Mouse (Mus musculus) heart, embryonic 14.5 days (tissue): ENCODE results near the gene Jund. TPM values are rescaled to one million over a fixed set of nuclear protein-coding genes. Genes with fewer than 3 reads are reported as not detected.
A peak's percentile ranks its signal among the peaks of the same experiment; 100 is the strongest.

Experiments used
- ATAC-seq: fragments of 200-750 bp; cut with Nextera tagmentation; 2 replicates; pipeline ENCODE4 v1.8.0; 2017; ENCODE audit warnings: low read depth, moderate TSS enrichment; ENCODE audit not compliant: insufficient number of reproducible peaks, insufficient read depth, low FRiP score
- H3K27ac ChIP-seq, 2 experiments: fragments of 200-500 bp in 1 of 2; fragments of 300-500 bp in 1 of 2; sonication (generic) in 1 of 2; replicated peaks in 1 of 2; 2 replicates each; pipeline ENCODE4 v1.5.1; 2012 to 2014; ENCODE audit warnings: low read depth in 2 of 2, low read length in 2 of 2, control low read depth in 1 of 2, mild to moderate bottlenecking in 1 of 2, mixed read lengths in 1 of 2; ENCODE audit not compliant: control insufficient read depth in 1 of 2, insufficient read depth in 1 of 2
- H3K27me3 ChIP-seq: fragments of 300-500 bp; sonication (generic); 2 replicates; pipeline ENCODE4 v1.6.1; 2014; ENCODE audit warnings: mild to moderate bottlenecking, low read length, control low read depth; ENCODE audit not compliant: control insufficient read depth, insufficient read depth
- H3K36me3 ChIP-seq: fragments of 300-500 bp; sonication (generic); 2 replicates; pipeline ENCODE4 v1.6.1; 2014; ENCODE audit warnings: mild to moderate bottlenecking, control low read depth, low read length, mixed read lengths; ENCODE audit not compliant: control insufficient read depth, insufficient read depth
- H3K4me1 ChIP-seq, 2 experiments: fragments of 200-500 bp in 1 of 2; fragments of 300-500 bp in 1 of 2; sonication (generic) in 1 of 2; 2 replicates each; pipeline ENCODE4 v1.6.1; 2012 to 2014; ENCODE audit warnings: low read length in 2 of 2, control low read depth in 1 of 2, mixed read lengths in 1 of 2; ENCODE audit not compliant: control insufficient read depth in 2 of 2, insufficient read depth in 2 of 2
- H3K4me2 ChIP-seq: fragments of 300-500 bp; sonication (generic); 2 replicates; pipeline ENCODE4 v1.6.1; 2014; ENCODE audit warnings: mild to moderate bottlenecking, low read length
- H3K4me3 ChIP-seq, 2 experiments: fragments of 200-500 bp in 1 of 2; fragments of 300-500 bp in 1 of 2; sonication (generic) in 1 of 2; 2 replicates each; pipeline ENCODE4 v1.5.1; 2012 to 2014; ENCODE audit warnings: low read length in 2 of 2, mild to moderate bottlenecking in 2 of 2, control low read depth in 1 of 2, low read depth in 1 of 2, moderate library complexity in 1 of 2; ENCODE audit not compliant: control insufficient read depth in 1 of 2, insufficient read depth in 1 of 2
- H3K9ac ChIP-seq: fragments of 300-500 bp; sonication (generic); 2 replicates; pipeline ENCODE4 v1.6.1; 2014; ENCODE audit warnings: mild to moderate bottlenecking, low read length
- H3K9me3 ChIP-seq: fragments of 300-500 bp; sonication (generic); 2 replicates; pipeline ENCODE4 v1.6.1; 2016; ENCODE audit warnings: low read length, control low read depth; ENCODE audit not compliant: control insufficient read depth
- WGBS: fragments of 180-500 bp; shearing (Covaris S2); extraction: QIAGEN DNeasy Blood & Tissue Kit; methylation state at CpG from one replicate; pipeline ENCODE4 v1.1.7; 2014; 5-methylcytosine and 5-hydroxymethylcytosine counted together
- polyA plus RNA-seq: library from polyadenylated mRNA; unstranded; fragments of >200 nt; fragmentation: Nextera tagmentation; extraction: Ambion mirVana; gene quantifications from 2 replicates; pipeline ENCODE4 v1.2.1, GENCODE M21; 2014

Jund gene
- polyA plus RNA-seq, 1 experiment from 2014 or later = 137 TPM

- H3K9ac ChIP-seq = no peak overlapping the region
- H3K4me3 ChIP-seq = no peak overlapping the region
- H3K27ac ChIP-seq = no peak overlapping the region
- 73% methylated on average over 1 of the region's 1 CpGs for WGBS
- no peak for ATAC-seq
- no peaks in the 10 kb centered on the region for H3K27me3 ChIP-seq
- no peak overlapping the region for H3K4me2 ChIP-seq
- H3K4me1 ChIP-seq = peaks cover 9 to 23% of the 10 kb centered on the region in 2 experiments
- H3K36me3 ChIP-seq = peaks cover 31% of the 10 kb centered on the region
- H3K9me3 ChIP-seq = no peaks in the 10 kb centered on the region
Measured at GRCm38 (mm10) chr8:70675336-70675735, 23.4 kb upstream of the Jund start.

DNA sequence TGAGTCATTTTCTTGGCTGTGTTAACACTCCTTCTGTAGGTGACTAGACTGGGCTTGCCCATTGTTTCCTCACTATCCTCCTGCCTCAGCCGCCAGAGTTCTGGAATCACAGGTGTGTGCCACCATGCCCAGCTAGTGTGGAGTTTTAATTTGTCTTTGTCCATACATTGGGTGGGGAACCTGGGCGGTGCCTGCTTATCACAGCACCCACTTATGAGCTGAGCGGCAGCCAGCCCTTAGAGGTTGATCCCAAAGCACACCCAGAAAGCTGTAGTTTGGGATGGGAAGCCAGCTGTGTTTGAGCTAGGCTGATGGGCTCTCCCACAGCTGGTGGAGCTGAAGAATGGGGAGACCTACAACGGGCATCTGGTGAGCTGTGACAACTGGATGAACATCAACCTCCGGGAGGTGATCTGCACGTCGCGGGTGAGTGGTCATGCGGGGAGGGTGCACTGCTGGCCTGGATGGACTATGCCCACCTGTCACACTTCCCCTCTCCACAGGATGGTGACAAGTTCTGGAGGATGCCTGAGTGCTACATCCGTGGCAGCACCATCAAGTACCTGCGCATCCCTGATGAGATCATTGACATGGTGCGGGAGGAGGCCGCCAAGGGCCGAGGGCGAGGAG lies 21.2 kb upstream of the Jund start:
- Histone ChIP-seq H3K4me2 (no peak overlapping the region), H3K27ac (no peak overlapping the region), H3K9me3 (no peaks in the 10 kb centered on the region), H3K4me1 (peaks cover 11 to 29% of the 10 kb centered on the region in 2 experiments), H3K27me3 (no peaks in the 10 kb centered on the region), H3K9ac (no peak overlapping the region), H3K4me3 (no peak overlapping the region), H3K36me3 (peaks cover 32% of the 10 kb centered on the region)
- WGBS = 87% methylated on average over 15 of the region's 15 CpGs
- no peak for ATAC-seq

DNA sequence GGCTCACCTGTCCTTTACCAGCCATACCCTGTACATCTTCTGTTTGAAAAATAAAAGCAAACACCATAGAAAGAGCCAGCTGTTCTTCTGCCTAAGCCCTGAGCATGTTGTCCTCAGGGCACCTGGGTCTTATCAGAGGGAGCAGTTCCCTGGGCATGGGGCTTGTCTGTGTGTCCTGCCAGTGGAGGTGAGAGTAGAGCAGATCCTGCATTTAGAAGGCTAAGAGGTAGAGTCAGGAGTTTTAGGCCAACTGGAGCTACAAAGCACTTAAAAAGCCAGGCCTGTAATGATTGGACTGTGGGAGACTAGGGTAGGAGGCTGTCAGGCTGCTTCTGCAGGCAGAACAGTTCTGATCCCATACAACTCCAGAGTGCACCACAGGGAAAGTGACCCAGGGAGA lies 20.1 kb upstream of the Jund start:
- H3K4me3 ChIP-seq = no peak overlapping the region
- no peak overlapping the region for H3K4me2 ChIP-seq
- H3K9ac ChIP-seq = no peak overlapping the region
- peaks cover 32% of the 10 kb centered on the region for H3K36me3 ChIP-seq
- H3K27me3 ChIP-seq = no peaks in the 10 kb centered on the region
- peaks cover 12 to 29% of the 10 kb centered on the region in 2 experiments for H3K4me1 ChIP-seq
- no peak for ATAC-seq
- no peaks in the 10 kb centered on the region for H3K9me3 ChIP-seq
- no peak overlapping the region for H3K27ac ChIP-seq

GRCm38 (mm10) chr8:70679404-70679803 lies 19.3 kb upstream of the Jund start:
- Histone ChIP-seq H3K9ac (no peak overlapping the region; the same call in 1 of the 2 replicates), H3K9me3 (no peaks in the 10 kb centered on the region), H3K27ac (no peak overlapping the region; a peak in 1 of 4 replicates), H3K27me3 (no peaks in the 10 kb centered on the region), H3K4me3 (no peak overlapping the region), H3K36me3 (peaks cover 32% of the 10 kb centered on the region), H3K4me1 (peaks cover 7 to 22% of the 10 kb centered on the region in 2 experiments; a peak in 3 of 4 replicates), H3K4me2 (no peak overlapping the region)
- no peak for ATAC-seq
- WGBS = 90% methylated on average over 4 of the region's 4 CpGs

DNA sequence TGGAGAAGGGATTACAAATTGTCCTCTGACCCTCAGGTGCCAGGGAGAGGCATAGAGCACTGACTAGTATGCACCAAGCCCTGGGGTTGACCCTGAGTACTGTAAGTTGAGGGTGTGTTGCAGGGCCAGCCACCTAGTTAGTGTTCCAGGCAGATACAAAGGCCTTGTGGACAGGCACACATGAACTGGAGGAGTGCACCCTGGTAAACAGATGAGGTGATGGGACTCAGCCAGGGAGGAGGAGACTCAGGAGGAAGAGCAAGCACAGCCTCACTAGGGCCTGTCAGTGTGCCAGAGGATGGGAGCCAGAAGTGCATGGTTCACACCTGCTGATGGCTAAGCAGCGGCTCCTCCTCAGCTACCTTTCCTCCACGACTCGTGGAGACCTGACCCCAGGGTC lies 18.7 kb upstream of the Jund start:
- H3K4me2 ChIP-seq = no peak overlapping the region
- peaks cover 32% of the 10 kb centered on the region for H3K36me3 ChIP-seq
- H3K9me3 ChIP-seq = no peaks in the 10 kb centered on the region
- H3K27ac ChIP-seq = no peak overlapping the region
- H3K4me3 ChIP-seq = no peak overlapping the region
- H3K9ac ChIP-seq = no peak overlapping the region
- 82% methylated on average over 3 of the region's 3 CpGs for WGBS
- H3K27me3 ChIP-seq = no peaks in the 10 kb centered on the region
- peaks cover 3 to 16% of the 10 kb centered on the region in 2 experiments; a peak in 3 of 4 replicates for H3K4me1 ChIP-seq
- no peak for ATAC-seq

GRCm38 (mm10) chr8:70681410-70681809 lies 17.3 kb upstream of the Jund start:
- ATAC-seq = no peak
- H3K27me3 ChIP-seq = no peaks in the 10 kb centered on the region
- no peak overlapping the region for H3K4me3 ChIP-seq
- peaks cover 27% of the 10 kb centered on the region for H3K36me3 ChIP-seq
- no peak overlapping the region for H3K4me2 ChIP-seq
- no peaks in the 10 kb centered on the region for H3K9me3 ChIP-seq
- peaks cover 3 to 16% of the 10 kb centered on the region in 2 experiments; a peak in 3 of 4 replicates for H3K4me1 ChIP-seq
- H3K9ac ChIP-seq = no peak overlapping the region
- H3K27ac ChIP-seq = peak overlapping the region in 1 of 2 experiments; percentile 96; a peak in 2 of 4 replicates
- 74% methylated on average over 3 of the region's 3 CpGs for WGBS

DNA sequence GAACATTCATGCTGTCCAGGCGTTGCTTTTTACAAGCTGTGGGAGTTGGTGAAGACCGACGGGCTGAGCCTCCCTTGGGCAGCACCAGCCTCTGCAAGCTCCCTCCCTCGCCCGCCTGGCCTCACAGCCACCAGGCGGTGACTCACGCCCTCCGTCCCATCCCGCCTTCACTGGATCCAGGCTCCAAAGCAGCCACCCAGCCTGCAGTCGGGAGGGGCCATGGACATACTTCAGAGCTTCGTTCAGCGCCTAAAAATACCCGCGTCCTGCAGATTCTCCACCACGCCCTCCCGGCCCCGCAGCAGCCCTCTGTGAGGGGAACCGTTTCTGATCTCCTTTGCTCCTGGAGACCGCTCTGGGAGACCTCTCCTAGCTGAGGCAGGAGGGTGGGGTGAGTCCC lies 16.6 kb upstream of the Jund start:
- H3K4me3 ChIP-seq = peak overlapping the region; percentile 5 to 6; a peak in 2 of 4 replicates
- ATAC-seq = peak; percentile 86
- H3K9me3 ChIP-seq = no peaks in the 10 kb centered on the region
- peaks cover 3 to 16% of the 10 kb centered on the region in 2 experiments; a peak in 3 of 4 replicates for H3K4me1 ChIP-seq
- peaks cover 24% of the 10 kb centered on the region for H3K36me3 ChIP-seq
- 1% methylated on average over 19 of the region's 19 CpGs for WGBS
- peak overlapping the region; percentile 88 to 96 for H3K27ac ChIP-seq
- H3K27me3 ChIP-seq = no peaks in the 10 kb centered on the region
- peak overlapping the region; percentile 74 for H3K9ac ChIP-seq
- H3K4me2 ChIP-seq = peak overlapping the region; percentile 57
